Mouse (Mus musculus) layer of hippocampus, postnatal 14 days (tissue): ENCODE results near the gene Nwd1. TPM values are rescaled to one million over a fixed set of nuclear protein-coding genes. Genes with fewer than 3 reads are reported as not detected.
"Not testable (repeated sequence)": the region's sequence is repeated elsewhere in the genome, so short reads cannot be mapped to it uniquely, and the experiment has no call there.

Experiments
- DNase-seq, 2 experiments: peaks; one replicate each; pipeline ENCODE4 v3.0.0; 2021 to 2022; ENCODE audit warnings: low spot score in 2 of 2, mixed read lengths in 1 of 2
- long read RNA-seq, 2 experiments: library from polyadenylated mRNA; stranded (forward); transcript quantifications; one replicate each; pipeline ENCODE4 v2.0.0; 2021
- total RNA-seq, 2 experiments: library from RNA; stranded (reverse); gene quantifications; 2 replicates each; pipeline ENCODE4 v1.2.3; 2021

Gene Nwd1
- 10 to 100 TPM; 41.8 to 46.6 TPM for total RNA-seq
- long read RNA-seq, experiment 1, full-length matches to known transcripts, result 1 of 12 reads
- long read RNA-seq, experiment 1, partial matches to known transcripts, result 6 of 12 reads
- long read RNA-seq, experiment 1, other reads (novel, unspliced or antisense), result 5 of 12 reads
- long read RNA-seq, experiment 2, full-length matches to known transcripts, result 2 of 24 reads
- long read RNA-seq, experiment 2, partial matches to known transcripts, result 1 of 24 reads
- long read RNA-seq, experiment 2, other reads (novel, unspliced or antisense), result 21 of 24 reads

DNA sequence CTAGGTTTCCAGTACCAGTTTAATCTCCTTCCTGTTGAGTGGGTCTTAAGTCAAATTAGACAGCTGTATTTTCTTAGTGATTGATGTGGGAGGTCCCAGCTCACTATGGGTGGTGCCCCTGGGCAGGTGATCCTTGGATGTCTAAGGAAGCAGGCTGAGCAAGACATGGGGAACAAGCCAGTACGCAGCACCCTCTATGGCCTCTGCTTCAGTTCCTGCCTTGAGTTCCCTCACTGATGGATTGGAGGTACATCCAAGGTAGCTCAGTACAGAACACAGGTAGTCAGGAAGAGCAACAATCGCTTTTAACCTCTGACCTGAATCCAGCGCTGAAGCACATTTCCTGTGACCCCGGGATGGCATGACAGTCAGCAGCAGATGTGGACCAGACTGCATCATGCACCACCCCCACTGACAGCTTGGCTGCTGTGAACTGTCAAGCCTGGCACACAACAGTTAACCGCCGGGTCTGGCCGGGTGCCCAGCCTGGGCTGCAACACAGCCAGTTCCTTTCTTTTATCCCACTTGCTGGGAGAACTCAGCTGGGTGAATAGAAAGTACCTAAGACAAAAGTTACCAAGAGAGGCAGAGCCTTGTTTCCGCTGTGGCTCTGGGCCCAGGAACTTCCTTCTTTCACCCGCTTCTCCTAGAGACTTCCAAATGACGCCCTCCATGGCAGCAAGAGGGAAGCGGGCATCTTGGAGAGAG is at the start of gene Nwd1:
Gene Nwd1 (plus strand): TSS at position 652 of the 708 bp plus-strand sequence.
- peak; percentile 91 to 95 for DNase-seq

GRCm38 (mm10) chr8:72642885-72643284 is 3.6 kb upstream of the Nwd1 start:
- DNase-seq, result no peak

DNA sequence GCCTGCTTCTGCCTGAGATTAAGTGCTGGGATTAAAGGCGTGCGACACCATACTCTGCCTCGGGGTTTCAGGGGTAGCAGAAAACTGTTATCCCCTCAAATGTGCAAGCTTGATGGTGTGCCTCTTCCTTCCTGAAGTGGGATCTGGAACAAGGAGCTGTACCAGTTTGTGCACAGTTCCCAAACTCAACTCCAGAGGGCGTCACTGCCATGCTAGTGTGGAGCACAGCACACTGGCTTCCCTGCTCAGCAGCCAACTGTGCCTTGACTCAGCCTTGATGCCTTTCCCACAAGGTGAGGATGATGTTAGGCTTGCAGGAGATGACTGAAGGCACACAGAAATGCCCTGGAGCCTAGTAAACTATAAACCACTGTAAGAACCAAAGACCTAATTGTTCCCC is 1.9 kb upstream of the Nwd1 start:
- peak; percentile 63 to 77 for DNase-seq

DNA sequence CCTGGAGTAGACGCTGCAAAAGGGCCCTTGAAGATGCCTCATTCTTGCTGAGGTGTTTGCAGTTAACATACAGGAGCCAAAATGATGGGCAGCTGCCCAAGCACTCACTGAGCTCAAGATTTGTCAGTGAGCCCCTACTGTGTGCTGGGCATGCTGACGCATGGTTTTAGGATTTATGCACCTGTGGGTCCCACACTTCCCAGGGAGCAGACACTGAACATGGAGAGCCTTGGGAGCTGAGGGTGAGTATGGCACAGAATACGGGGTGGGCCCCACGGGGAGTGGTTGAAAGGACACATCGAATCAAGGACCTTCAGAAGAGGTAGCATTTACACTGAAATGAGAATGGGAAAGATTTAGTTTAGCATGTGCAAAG is 245 bp downstream of the Nwd1 start:
- DNase-seq, result no peak

DNA sequence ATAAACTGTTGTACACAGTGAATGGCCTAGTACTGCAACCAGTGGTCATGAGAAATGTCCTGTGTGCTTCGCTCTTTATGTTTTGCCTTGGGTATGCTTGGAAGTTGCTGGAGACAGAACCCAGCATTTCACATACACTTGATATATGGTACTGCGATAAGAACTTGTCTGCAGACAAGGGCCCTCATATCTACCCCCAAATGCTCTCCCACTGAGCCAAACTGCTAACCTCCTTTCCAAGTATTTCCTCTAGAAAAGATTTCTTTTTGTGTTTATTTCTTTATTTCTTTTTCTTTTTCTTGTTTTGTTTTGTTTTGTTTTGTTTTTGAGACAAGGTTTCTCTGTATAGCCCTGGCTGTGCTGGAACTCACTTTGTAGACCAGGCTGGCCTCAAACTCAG is 4.2 kb downstream of the Nwd1 start:
- no peak for DNase-seq

- DNase-seq, result peak in 1 of 2 experiments; percentile 55
Observed at GRCm38 (mm10) chr8:72654565-72655521, 8.3 kb downstream of the Nwd1 start.

DNA sequence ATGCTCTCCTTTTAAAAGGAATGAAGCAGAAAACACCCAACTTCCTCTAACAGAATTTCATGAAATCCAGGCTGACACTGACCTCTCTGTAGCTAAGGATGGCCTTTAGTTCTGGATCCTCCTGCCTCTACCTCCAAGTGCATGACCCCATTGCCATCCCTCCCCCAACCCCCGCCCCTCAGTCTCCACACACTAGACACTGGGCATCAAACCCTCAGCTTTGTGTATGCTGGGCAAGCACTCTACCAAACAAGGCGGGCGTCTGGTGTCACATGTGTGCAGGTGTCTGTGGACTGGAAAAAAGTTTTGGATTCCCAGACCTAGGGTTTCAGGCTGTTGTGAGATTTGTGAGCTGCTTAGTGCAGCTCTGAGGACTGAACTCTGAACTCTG is 9.0 kb downstream of the Nwd1 start:
- no peak for DNase-seq

GRCm38 (mm10) chr8:72659967-72660366 is 13.5 kb downstream of the Nwd1 start:
- DNase-seq, result no peak

DNA sequence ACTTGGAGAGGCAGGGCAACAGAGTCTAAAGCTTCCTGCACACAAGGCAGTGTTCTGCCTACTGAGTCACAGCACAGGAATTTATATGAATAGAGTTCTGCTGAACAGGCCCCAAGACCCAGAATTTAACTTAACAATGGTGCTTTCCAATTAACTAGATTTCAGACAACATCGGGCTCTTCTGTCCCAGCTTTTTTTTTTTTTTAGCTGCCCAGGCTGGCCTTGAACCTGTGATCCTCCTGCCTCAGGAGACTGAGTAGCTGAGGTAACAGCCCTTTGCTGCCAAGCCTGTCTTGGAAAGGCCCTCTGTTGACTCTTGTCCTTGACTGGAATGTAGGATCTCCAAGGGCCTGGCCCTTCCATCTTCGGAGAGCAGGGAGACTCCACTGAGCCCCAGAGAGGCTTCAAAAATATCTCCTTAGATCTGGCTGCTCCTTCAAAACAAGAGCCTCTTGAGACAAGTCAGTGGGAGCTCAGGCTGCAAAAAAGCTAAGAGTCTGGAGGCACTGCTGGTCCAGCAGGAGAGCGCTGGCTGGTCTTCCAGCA is 17.7 kb downstream of the Nwd1 start:
- DNase-seq, result no peak

- no peak for DNase-seq
Observed at GRCm38 (mm10) chr8:72664757-72665156, 18.2 kb downstream of the Nwd1 start.

GRCm38 (mm10) chr8:72665405-72665804 is 18.9 kb downstream of the Nwd1 start:
- no peak for DNase-seq

GRCm38 (mm10) chr8:72668925-72669324 is 22.4 kb downstream of the Nwd1 start:
- DNase-seq, result no peak

DNA sequence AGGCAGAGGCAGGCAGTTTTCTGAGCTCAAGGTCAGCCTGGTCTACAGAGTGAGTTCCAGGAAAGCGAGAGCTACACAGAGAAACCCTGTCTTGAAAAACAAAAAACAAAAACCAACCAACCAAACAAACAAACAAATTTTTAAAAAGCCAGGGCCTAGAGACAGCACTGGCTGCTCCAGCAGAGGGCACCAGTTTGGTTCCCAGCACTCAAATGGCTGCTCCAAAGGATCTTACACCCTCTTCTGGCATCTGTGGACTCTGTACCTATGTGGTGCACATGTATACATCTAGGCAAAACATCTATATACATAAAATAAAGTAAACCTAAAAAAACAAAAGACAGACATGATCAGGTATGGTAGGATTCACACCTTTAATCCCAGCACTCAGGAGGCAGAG is 26.3 kb downstream of the Nwd1 start:
- DNase-seq, result no peak

- no peak for DNase-seq
Observed at GRCm38 (mm10) chr8:72674184-72674583, 27.7 kb downstream of the Nwd1 start.

GRCm38 (mm10) chr8:72676436-72676835 is 29.9 kb downstream of the Nwd1 start:
- no peak for DNase-seq

DNA sequence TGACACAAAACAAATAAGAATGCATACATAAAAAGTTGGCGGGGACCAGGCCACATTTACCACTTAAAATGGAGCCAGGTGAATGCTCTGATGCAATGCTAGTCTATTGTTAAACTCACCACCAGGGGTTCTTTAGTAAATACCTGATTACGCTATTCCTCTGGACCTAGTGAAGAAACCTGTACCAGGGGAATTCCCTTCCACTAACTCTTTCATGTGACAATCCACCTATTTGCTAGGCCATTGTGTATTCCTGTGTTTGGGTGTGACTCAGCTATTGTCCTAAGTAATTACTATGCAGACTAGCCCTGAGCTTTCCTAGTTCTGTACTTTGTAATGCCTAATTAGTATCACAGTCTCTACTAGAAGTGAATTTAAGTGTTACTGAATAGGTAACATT is 30.3 kb downstream of the Nwd1 start:
- DNase-seq, result not testable (repeated sequence)

- no peak for DNase-seq
Observed at GRCm38 (mm10) chr8:72677331-72677730, 30.8 kb downstream of the Nwd1 start.

DNA sequence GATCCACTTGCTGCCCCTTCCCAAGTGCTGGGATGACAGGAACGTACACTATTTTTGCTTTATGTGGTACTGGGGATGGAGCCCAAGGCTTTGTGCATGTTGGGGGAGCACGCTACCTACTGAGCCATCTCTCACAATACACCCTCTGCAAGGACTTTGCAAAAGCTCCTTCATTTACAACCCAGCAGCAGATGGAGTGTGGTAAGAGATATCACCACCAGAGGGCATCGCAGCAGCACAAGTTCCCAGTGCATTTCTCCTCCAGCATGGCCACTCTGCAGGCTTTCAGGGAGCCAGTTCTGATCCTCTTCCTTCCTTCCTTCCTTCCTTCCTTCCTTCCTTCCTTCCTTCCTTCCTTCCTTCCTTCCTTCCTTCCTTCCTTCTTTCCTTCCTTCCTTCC is 33.6 kb downstream of the Nwd1 start:
- DNase-seq, result peak; percentile 59 to 82

GRCm38 (mm10) chr8:72682051-72682687 is 35.7 kb downstream of the Nwd1 start:
- no peak for DNase-seq

DNA sequence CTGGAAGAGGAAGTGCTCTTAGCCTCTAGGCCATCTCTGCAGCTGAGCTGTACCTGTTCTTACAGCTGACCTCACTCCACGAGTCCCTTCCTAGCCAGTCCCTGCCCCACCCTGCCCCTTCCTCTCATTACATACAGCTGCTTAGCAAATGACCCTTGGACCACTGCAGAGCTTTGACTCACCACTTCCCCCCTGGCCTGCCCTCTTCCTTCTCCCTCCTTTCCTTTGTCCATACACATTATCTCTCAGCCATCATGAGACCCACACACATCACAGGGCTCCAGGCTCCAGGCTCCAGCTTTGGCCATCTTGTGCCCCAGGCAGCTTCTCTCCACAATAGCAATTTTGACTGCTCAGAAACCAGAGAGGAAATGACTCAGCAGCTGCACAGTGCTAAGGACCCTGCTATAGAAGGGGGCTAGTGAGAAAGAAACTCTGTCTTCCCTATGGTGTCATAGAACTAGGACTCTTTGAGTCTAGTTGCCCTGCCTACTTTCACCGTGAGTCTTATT is 36.6 kb downstream of the Nwd1 start:
- no peak for DNase-seq
